Mouse (Mus musculus): ENCODE measurements around the gene Gfm1. TPM values are rescaled to one million over a fixed set of nuclear protein-coding genes. Genes with fewer than 3 reads are reported as not detected.

Gfm1 gene
- polyA plus RNA-seq, 1 experiment from 2014 or later = 42.4 TPM

- no peak for ATAC-seq (ENCODE audit: low FRiP score, low read depth)
- Histone ChIP-seq H3K9me3 (no peaks in the 10 kb centered on the region), H3K9ac (replicated peaks) (no peak overlapping the region), H3K27ac (replicated peaks) (no peak overlapping the region), H3K27me3 (no peaks in the 10 kb centered on the region), H3K36me3 (peaks cover 20% of the 10 kb centered on the region), H3K4me3 (no peak overlapping the region), H3K4me2 (replicated peaks) (no peak overlapping the region), H3K4me1 (peaks cover 21% of the 10 kb centered on the region)
- WGBS = 90% methylated on average over 5 of the region's 5 CpGs
Observed at GRCm38 (mm10) chr3:67466576-67466975, 36.7 kb downstream of the Gfm1 start.

GRCm38 (mm10) chr3:67467281-67467680, 37.4 kb downstream of the Gfm1 start:
- Histone ChIP-seq H3K9me3 (no peaks in the 10 kb centered on the region), H3K27me3 (no peaks in the 10 kb centered on the region), H3K36me3 (peaks cover 20% of the 10 kb centered on the region), H3K4me2 (replicated peaks) (no peak overlapping the region), H3K27ac (replicated peaks) (no peak overlapping the region), H3K4me1 (peaks cover 16% of the 10 kb centered on the region), H3K4me3 (no peak overlapping the region), H3K9ac (replicated peaks) (no peak overlapping the region)
- 92% methylated on average over 2 of the region's 2 CpGs for WGBS
- ATAC-seq (ENCODE audit: low FRiP score, low read depth) = no peak

- ATAC-seq (ENCODE audit: low FRiP score, low read depth) = no peak
- Histone ChIP-seq H3K9ac (replicated peaks) (no peak overlapping the region), H3K36me3 (peaks cover 39% of the 10 kb centered on the region), H3K9me3 (no peaks in the 10 kb centered on the region), H3K4me3 (no peak overlapping the region), H3K27me3 (no peaks in the 10 kb centered on the region), H3K27ac (replicated peaks) (no peak overlapping the region), H3K4me2 (replicated peaks) (no peak overlapping the region), H3K4me1 (no peaks in the 10 kb centered on the region)
- 90% methylated on average over 4 of the region's 4 CpGs for WGBS
Observed at GRCm38 (mm10) chr3:67471408-67472127, 41.7 kb downstream of the Gfm1 start.

- 90% methylated on average over 6 of the region's 6 CpGs for WGBS
- H3K36me3 ChIP-seq = peaks cover 26% of the 10 kb centered on the region
- no peak overlapping the region for H3K4me3 ChIP-seq
- no peak overlapping the region for H3K9ac ChIP-seq (replicated peaks)
- ATAC-seq (ENCODE audit: low FRiP score, low read depth) = no peak
- no peak overlapping the region for H3K27ac ChIP-seq (replicated peaks)
- H3K4me1 ChIP-seq = no peaks in the 10 kb centered on the region
- no peak overlapping the region for H3K4me2 ChIP-seq (replicated peaks)
- H3K27me3 ChIP-seq = no peaks in the 10 kb centered on the region
- no peaks in the 10 kb centered on the region for H3K9me3 ChIP-seq
Observed at GRCm38 (mm10) chr3:67473438-67473837, 43.5 kb downstream of the Gfm1 start.

GRCm38 (mm10) chr3:67479806-67480205, 49.9 kb downstream of the Gfm1 start:
- Histone ChIP-seq H3K27me3 (no peaks in the 10 kb centered on the region), H3K4me1 (no peaks in the 10 kb centered on the region), H3K4me2 (replicated peaks) (no peak overlapping the region), H3K27ac (replicated peaks) (no peak overlapping the region), H3K4me3 (no peak overlapping the region), H3K9me3 (no peaks in the 10 kb centered on the region), H3K36me3 (peaks cover 13% of the 10 kb centered on the region; the same call in 1 of the 2 replicates), H3K9ac (replicated peaks) (no peak overlapping the region)
- no peak for ATAC-seq (ENCODE audit: low FRiP score, low read depth)
- WGBS = 95% methylated on average over 11 of the region's 11 CpGs

GRCm38 (mm10) chr3:67482400-67482799, 52.5 kb downstream of the Gfm1 start:
- H3K36me3 ChIP-seq = no peaks in the 10 kb centered on the region
- no peaks in the 10 kb centered on the region for H3K27me3 ChIP-seq
- WGBS = 94% methylated on average over 10 of the region's 10 CpGs
- H3K27ac ChIP-seq (replicated peaks) = no peak overlapping the region
- H3K4me1 ChIP-seq = no peaks in the 10 kb centered on the region
- no peak overlapping the region for H3K4me2 ChIP-seq (replicated peaks)
- ATAC-seq (ENCODE audit: low FRiP score, low read depth) = no peak
- H3K9ac ChIP-seq (replicated peaks) = no peak overlapping the region
- no peaks in the 10 kb centered on the region for H3K9me3 ChIP-seq
- H3K4me3 ChIP-seq = no peak overlapping the region

- WGBS = 79% methylated on average over 2 of the region's 2 CpGs
Observed at GRCm38 (mm10) chr3:67485233-67485632, 55.3 kb downstream of the Gfm1 start.

GRCm38 (mm10) chr3:67490156-67490555, 60.3 kb downstream of the Gfm1 start:
- no peak for ATAC-seq (ENCODE audit: low FRiP score, low read depth)
- Histone ChIP-seq H3K27ac (replicated peaks) (no peak overlapping the region), H3K9me3 (no peaks in the 10 kb centered on the region), H3K9ac (replicated peaks) (no peak overlapping the region), H3K4me3 (no peak overlapping the region), H3K27me3 (no peaks in the 10 kb centered on the region), H3K4me1 (no peaks in the 10 kb centered on the region), H3K4me2 (replicated peaks) (no peak overlapping the region), H3K36me3 (no peaks in the 10 kb centered on the region)
- 57% methylated on average over 4 of the region's 4 CpGs for WGBS

More at GRCm38 (mm10) chr3:67485233-67485632, 55.3 kb downstream of the Gfm1 start:
- no peaks in the 10 kb centered on the region for H3K9me3 ChIP-seq
- no peak overlapping the region for H3K9ac ChIP-seq (replicated peaks)
- H3K27me3 ChIP-seq = no peaks in the 10 kb centered on the region
- H3K4me3 ChIP-seq = no peak overlapping the region
- no peaks in the 10 kb centered on the region for H3K4me1 ChIP-seq
- no peaks in the 10 kb centered on the region for H3K36me3 ChIP-seq
- H3K4me2 ChIP-seq (replicated peaks) = no peak overlapping the region
- no peak overlapping the region for H3K27ac ChIP-seq (replicated peaks)
- ATAC-seq (ENCODE audit: low FRiP score, low read depth) = no peak

GRCm38 (mm10) chr3:67492086-67492869, 62.4 kb downstream of the Gfm1 start:
- ATAC-seq (ENCODE audit: low FRiP score, low read depth) = no peak
- no peak overlapping the region for H3K9ac ChIP-seq (replicated peaks)
- 84% methylated on average over 8 of the region's 8 CpGs for WGBS

GRCm38 (mm10) chr3:67493132-67493531, 63.2 kb downstream of the Gfm1 start:
- ATAC-seq (ENCODE audit: low FRiP score, low read depth) = no peak
- no peaks in the 10 kb centered on the region for H3K9me3 ChIP-seq
- no peak overlapping the region for H3K9ac ChIP-seq (replicated peaks)
- no peak overlapping the region for H3K4me2 ChIP-seq (replicated peaks)
- no peaks in the 10 kb centered on the region for H3K4me1 ChIP-seq
- H3K4me3 ChIP-seq = no peak overlapping the region
- WGBS = 85% methylated on average over 8 of the region's 8 CpGs
- H3K36me3 ChIP-seq = no peaks in the 10 kb centered on the region
- H3K27ac ChIP-seq (replicated peaks) = no peak overlapping the region
- H3K27me3 ChIP-seq = no peaks in the 10 kb centered on the region

More at GRCm38 (mm10) chr3:67492086-67492869, 62.4 kb downstream of the Gfm1 start:
- H3K4me2 ChIP-seq (replicated peaks) = no peak overlapping the region
- H3K4me1 ChIP-seq = no peaks in the 10 kb centered on the region
- no peaks in the 10 kb centered on the region for H3K36me3 ChIP-seq
- no peak overlapping the region for H3K27ac ChIP-seq (replicated peaks)
- no peak overlapping the region for H3K4me3 ChIP-seq
- H3K27me3 ChIP-seq = no peaks in the 10 kb centered on the region
- no peaks in the 10 kb centered on the region for H3K9me3 ChIP-seq

- Histone ChIP-seq H3K27me3 (0 out of 2 replicates have a peak, but pooled peaks cover 4% of the 10 kb centered on the region), H3K27ac (replicated peaks) (no peak overlapping the region), H3K4me2 (replicated peaks) (no peak overlapping the region), H3K4me1 (no peaks in the 10 kb centered on the region), H3K36me3 (no peaks in the 10 kb centered on the region), H3K9ac (replicated peaks) (no peak overlapping the region), H3K9me3 (no peaks in the 10 kb centered on the region), H3K4me3 (no peak overlapping the region)
- 87% methylated on average over 10 of the region's 10 CpGs for WGBS
- no peak for ATAC-seq (ENCODE audit: low FRiP score, low read depth)
Observed at GRCm38 (mm10) chr3:67496310-67496709, 66.4 kb downstream of the Gfm1 start.

- H3K27me3 ChIP-seq = peaks cover 16% of the 10 kb centered on the region; the same call in 1 of the 2 replicates
- no peak overlapping the region for H3K9ac ChIP-seq (replicated peaks)
- no peaks in the 10 kb centered on the region for H3K36me3 ChIP-seq
- no peak overlapping the region for H3K27ac ChIP-seq (replicated peaks)
- no peak overlapping the region for H3K4me2 ChIP-seq (replicated peaks)
- WGBS = 93% methylated on average over 2 of the region's 2 CpGs
- H3K4me3 ChIP-seq = no peak overlapping the region
- no peaks in the 10 kb centered on the region for H3K4me1 ChIP-seq
- H3K9me3 ChIP-seq = no peaks in the 10 kb centered on the region
- no peak for ATAC-seq (ENCODE audit: low FRiP score, low read depth)
Observed at GRCm38 (mm10) chr3:67497998-67498397, 68.1 kb downstream of the Gfm1 start.
